In genomic region chr10:112400591-112401404, GRCm38 (mm10) we compare ENCODE assay signal across 13 mouse cellular contexts.
DNase-seq lines count a peak whose midpoint lies in the region; ATAC-seq and TF ChIP-seq lines count a peak whose summit lies in the region.
"Had no signal": no experiment of that assay in that cellular context is flagged by ENCODE, and none has a peak within 500 bp of the region (broad histone marks: within the 10 kb centered on the region; RNA-seq: fewer than 3 reads in every experiment).

No protein-coding gene starts in this region.

- no peak overlapping the region for H3K4me3 ChIP-seq in forebrain, embryonic 14.5 days (ENCODE audit: low read depth, low read length)
- no peak overlapping the region for H3K4me3 ChIP-seq in forebrain, embryonic 15.5 days
- H3K4me3 ChIP-seq in ES-E14 (ENCODE audit: insufficient read depth in 1 of 2, low read depth in 1 of 2, low read length in 2 of 2, poor library complexity in 1 of 2, severe bottlenecking in 1 of 2): no peak overlapping the region
- no peak overlapping the region for H3K4me3 ChIP-seq in hindbrain, postnatal 0 days (ENCODE audit: low read length)
- H3K4me3 ChIP-seq in heart, adult 2 months: no peak overlapping the region
- H3K4me3 ChIP-seq: erythroblast, embryonic 14.5 days; megakaryocyte, embryonic 14.5 days had no signal

- in situ Hi-C loops in ES-E14 (cut with MboI; ENCODE audit: low sequenced_read_pairs in 2 of 2, unreplicated experiment in 2 of 2): no loop called here

- no peaks in the 10 kb centered on the region for H3K36me3 ChIP-seq in forebrain, embryonic 14.5 days (ENCODE audit: control insufficient read depth, insufficient read depth, low read length)
- H3K36me3 ChIP-seq in forebrain, embryonic 15.5 days: no peaks in the 10 kb centered on the region
- H3K36me3 ChIP-seq in ES-E14 (ENCODE audit: control insufficient read depth, insufficient read depth, low read length, poor library complexity, severe bottlenecking): no peaks in the 10 kb centered on the region
- no peaks in the 10 kb centered on the region for H3K36me3 ChIP-seq in hindbrain, postnatal 0 days (ENCODE audit: insufficient read depth, low read length)
- H3K36me3 ChIP-seq in heart, adult 2 months (ENCODE audit: control insufficient read depth, insufficient read depth, low read length): no peaks in the 10 kb centered on the region

- TF ChIP-seq POLR2A in heart, adult 2 months (IDR thresholded peaks at IDR 0.05; ENCODE audit: insufficient read depth, low read depth, low read length): no peak

- DNase-seq in forebrain, embryonic 14.5 days (ENCODE audit: low spot score): peak; percentile 12
- peak; percentile 6 to 13 for DNase-seq in left cerebral cortex, postnatal 25 days (ENCODE audit: low spot score in 2 of 2)
- DNase-seq in left cerebral cortex, postnatal 36 days (ENCODE audit: low spot score in 2 of 2): no peak
- DNase-seq in ES-E14 (ENCODE audit: low read depth, low spot score): peak; percentile 51
- DNase-seq in hindbrain, postnatal 0 days (ENCODE audit: low spot score): peak; percentile 50
- no peak for DNase-seq in thymus, postnatal 14 days
- DNase-seq in heart, adult 2 months: no peak
- DNase-seq: cerebellum, postnatal 36 days; gastrocnemius, postnatal 10 days; kidney, adult 11 months had no signal

- no peaks in the 10 kb centered on the region for H3K9me3 ChIP-seq in forebrain, embryonic 14.5 days (replicated peaks; ENCODE audit: control insufficient read depth, low read length)
- no peaks in the 10 kb centered on the region for H3K9me3 ChIP-seq in forebrain, embryonic 15.5 days
- no peaks in the 10 kb centered on the region for H3K9me3 ChIP-seq in ES-E14 (ENCODE audit: control insufficient read depth, insufficient read depth, low read depth, low read length)
- H3K9me3 ChIP-seq in hindbrain, postnatal 0 days (ENCODE audit: low read length): no peaks in the 10 kb centered on the region

- H3K79me2 ChIP-seq in heart, adult 2 months (replicated peaks; ENCODE audit: control insufficient read depth, insufficient read depth, low read length): no peaks in the 10 kb centered on the region

- no peaks in the 10 kb centered on the region for H3K27me3 ChIP-seq in forebrain, embryonic 14.5 days (replicated peaks; ENCODE audit: control insufficient read depth, insufficient read depth, low read length)
- H3K27me3 ChIP-seq in forebrain, embryonic 15.5 days: no peaks in the 10 kb centered on the region
- no peaks in the 10 kb centered on the region for H3K27me3 ChIP-seq in hindbrain, postnatal 0 days (ENCODE audit: insufficient read depth, low read length)
- no peaks in the 10 kb centered on the region for H3K27me3 ChIP-seq in heart, adult 2 months (ENCODE audit: control insufficient read depth, insufficient read depth, low read length)
- H3K27me3 ChIP-seq: megakaryocyte, embryonic 14.5 days had no signal

- TF ChIP-seq EP300 in heart, adult 2 months (IDR thresholded peaks at IDR 0.05; ENCODE audit: insufficient read depth, low read depth, low read length): no peak

- H3K4me1 ChIP-seq in forebrain, embryonic 14.5 days (ENCODE audit: control insufficient read depth, insufficient read depth, low read length): no peaks in the 10 kb centered on the region
- peaks cover 11% of the 10 kb centered on the region for H3K4me1 ChIP-seq in forebrain, embryonic 15.5 days
- H3K4me1 ChIP-seq in ES-E14 (ENCODE audit: control insufficient read depth in 2 of 2, insufficient read depth in 2 of 2, low read length in 2 of 2, poor library complexity in 1 of 2): peaks cover 2% of the 10 kb centered on the region in 2 experiments; a peak in 1 of 4 replicates
- no peaks in the 10 kb centered on the region for H3K4me1 ChIP-seq in hindbrain, postnatal 0 days (ENCODE audit: insufficient read depth, low read length)
- H3K4me1 ChIP-seq in heart, adult 2 months (ENCODE audit: control insufficient read depth, insufficient read depth, low read length): no peaks in the 10 kb centered on the region
- H3K4me1 ChIP-seq: megakaryocyte, embryonic 14.5 days had no signal

- intact Hi-C loops in left cerebral cortex, postnatal 25 days (cut with DNase I): no loop called here
- intact Hi-C loops in left cerebral cortex, postnatal 36 days (cut with DNase I): loop anchor here (10.0 kb wide), 1 partner anchor 136 kb away; no protein-coding TSS in a partner anchor
- intact Hi-C loops in heart, adult 2 months (cut with DNase I): no loop called here

- no peak overlapping the region for H3K4me2 ChIP-seq in forebrain, embryonic 14.5 days (ENCODE audit: low read length)
- no peak overlapping the region for H3K4me2 ChIP-seq in forebrain, embryonic 15.5 days (replicated peaks)
- peak overlapping the region; percentile 37 for H3K4me2 ChIP-seq in hindbrain, postnatal 0 days (ENCODE audit: low read depth, low read length)

- H3K9ac ChIP-seq in forebrain, embryonic 14.5 days (ENCODE audit: low read length): no peak overlapping the region
- no peak overlapping the region for H3K9ac ChIP-seq in forebrain, embryonic 15.5 days (replicated peaks)
- H3K9ac ChIP-seq in ES-E14 (ENCODE audit: insufficient read depth, low read depth, low read length, poor library complexity, severe bottlenecking): no peak overlapping the region
- H3K9ac ChIP-seq in hindbrain, postnatal 0 days (replicated peaks; ENCODE audit: low read length): no peak overlapping the region
- no peak overlapping the region for H3K9ac ChIP-seq in heart, adult 2 months (ENCODE audit: low read depth, low read length)

- no peak for TF ChIP-seq CTCF in hindbrain, postnatal 0 days (IDR thresholded peaks at IDR 0.05; ENCODE audit: low read depth)
- no peak for TF ChIP-seq CTCF in heart, adult 2 months (IDR thresholded peaks at IDR 0.05)

- WGBS in forebrain, embryonic 14.5 days: 40% methylated on average over 9 of the region's 9 CpGs
- 41% methylated on average over 9 of the region's 9 CpGs for WGBS in forebrain, embryonic 15.5 days
- 35% methylated on average over 9 of the region's 9 CpGs for WGBS in hindbrain, postnatal 0 days
- 80% methylated on average over 9 of the region's 9 CpGs for WGBS in heart, adult 2 months

- H3K27ac ChIP-seq in forebrain, embryonic 14.5 days (ENCODE audit: low read depth, low read length): no peak overlapping the region
- H3K27ac ChIP-seq in forebrain, embryonic 15.5 days (replicated peaks): no peak overlapping the region
- H3K27ac ChIP-seq in ES-E14 (ENCODE audit: insufficient read depth, low read depth, low read length, poor library complexity, severe bottlenecking): no peak overlapping the region
- peak overlapping the region; percentile 22; the same call in 1 of the 2 replicates for H3K27ac ChIP-seq in hindbrain, postnatal 0 days
- H3K27ac ChIP-seq in heart, adult 2 months: no peak overlapping the region

- ATAC-seq in forebrain, embryonic 14.5 days: no peak
- ATAC-seq in forebrain, embryonic 15.5 days (replicated peaks): no peak
- ATAC-seq in hindbrain, postnatal 0 days: peak; percentile 76

TF ChIP-seq in ES-E14, 5 proteins besides CTCF, POLR2A, EP300 and RAD21:
- TF ChIP-seq ZNF384 (IDR thresholded peaks at IDR 0.05; ENCODE audit: low read depth, low read length) (no peak), HCFC1 (IDR thresholded peaks at IDR 0.05; ENCODE audit: borderline replicate concordance, insufficient read depth, low read length) (no peak), CHD2 (IDR thresholded peaks at IDR 0.05; ENCODE audit: low read depth, low read length) (no peak), MAFK (IDR thresholded peaks at IDR 0.05; ENCODE audit: insufficient read depth, low read depth, low read length) (peak; percentile 91), ZC3H11A (IDR thresholded peaks at IDR 0.05; ENCODE audit: borderline replicate concordance, low read depth, low read length) (no peak)
TF ChIP-seq in ES-E14: peak in this region for 1.

Comparison
In these comparisons a context has a peak if more than half of its experiments do, and no peak if none do; other contexts are left out.
1. DNase-seq: peak in forebrain, embryonic 14.5 days (single experiment), left cerebral cortex, postnatal 25 days (2 of 2), ES-E14 (single experiment) and hindbrain, postnatal 0 days (single experiment); none in left cerebral cortex, postnatal 36 days (0 of 2), thymus, postnatal 14 days (single experiment) and heart, adult 2 months (0 of 2).